Mouse (Mus musculus) kidney, adult 2 months (tissue): ENCODE measurements around the gene Tcf25. TPM values are rescaled to one million over a fixed set of nuclear protein-coding genes. Genes with fewer than 3 reads are reported as not detected.

ENCODE experiments used
- DNase-seq: peaks from one replicate; pipeline ENCODE4 v3.0.0; 2021
- H3K27ac ChIP-seq: fragments of 200-500 bp; 2 replicates; pipeline ENCODE4 v1.5.1; 2012; ENCODE audit warnings: low read depth, low read length, control low read depth, inconsistent platforms; ENCODE audit not compliant: insufficient read depth
- H3K27me3 ChIP-seq: fragments of 200-500 bp; replicated peaks from 2 replicates; pipeline ENCODE4 v1.6.1; 2012; ENCODE audit warnings: mild to moderate bottlenecking, moderate library complexity, low read length, inconsistent platforms; ENCODE audit not compliant: control insufficient read depth, insufficient read depth
- H3K36me3 ChIP-seq: fragments of 200-500 bp; 2 replicates; pipeline ENCODE4 v1.6.1; 2012; ENCODE audit warnings: mild to moderate bottlenecking, moderate library complexity, low read length, inconsistent platforms; ENCODE audit not compliant: control insufficient read depth, insufficient read depth
- H3K4me1 ChIP-seq: fragments of 200-500 bp; 2 replicates; pipeline ENCODE4 v1.6.1; 2011; ENCODE audit warnings: low read length; ENCODE audit not compliant: control insufficient read depth, insufficient read depth
- H3K4me3 ChIP-seq: fragments of 200-500 bp; 2 replicates; pipeline ENCODE4 v1.5.1; 2011; ENCODE audit warnings: mild to moderate bottlenecking, low read depth, low read length, control low read depth; ENCODE audit not compliant: insufficient read depth
- CTCF ChIP-seq: fragments of 200-500 bp; conservative IDR thresholded peaks from 2 replicates; pipeline ENCODE4 v1.5.1; 2011; ENCODE audit warnings: low read depth, mild to moderate bottlenecking, control low read depth, low read length, moderate library complexity, mixed read lengths; ENCODE audit not compliant: insufficient read depth, insufficient read length
- POLR2A ChIP-seq: fragments of 200-500 bp; IDR thresholded peaks from one replicate; pipeline ENCODE4 v1.6.1; 2011; ENCODE audit warnings: low read depth, low read length, control low read depth
- WGBS: fragments of 180-500 bp; shearing (Covaris S2); methylation state at CpG from one replicate; pipeline ENCODE4 v1.1.7; 2018; 5-methylcytosine and 5-hydroxymethylcytosine counted together
- polyA plus RNA-seq: library from polyadenylated mRNA; depleted of rRNA; stranded (reverse); fragments of >200 nt; gene quantifications from 2 replicates; pipeline ENCODE4 v1.2.3, GENCODE M21; 2012; rRNA removed

The Tcf25 gene
- 164 and 166 TPM in 2 replicates for polyA plus RNA-seq

DNA sequence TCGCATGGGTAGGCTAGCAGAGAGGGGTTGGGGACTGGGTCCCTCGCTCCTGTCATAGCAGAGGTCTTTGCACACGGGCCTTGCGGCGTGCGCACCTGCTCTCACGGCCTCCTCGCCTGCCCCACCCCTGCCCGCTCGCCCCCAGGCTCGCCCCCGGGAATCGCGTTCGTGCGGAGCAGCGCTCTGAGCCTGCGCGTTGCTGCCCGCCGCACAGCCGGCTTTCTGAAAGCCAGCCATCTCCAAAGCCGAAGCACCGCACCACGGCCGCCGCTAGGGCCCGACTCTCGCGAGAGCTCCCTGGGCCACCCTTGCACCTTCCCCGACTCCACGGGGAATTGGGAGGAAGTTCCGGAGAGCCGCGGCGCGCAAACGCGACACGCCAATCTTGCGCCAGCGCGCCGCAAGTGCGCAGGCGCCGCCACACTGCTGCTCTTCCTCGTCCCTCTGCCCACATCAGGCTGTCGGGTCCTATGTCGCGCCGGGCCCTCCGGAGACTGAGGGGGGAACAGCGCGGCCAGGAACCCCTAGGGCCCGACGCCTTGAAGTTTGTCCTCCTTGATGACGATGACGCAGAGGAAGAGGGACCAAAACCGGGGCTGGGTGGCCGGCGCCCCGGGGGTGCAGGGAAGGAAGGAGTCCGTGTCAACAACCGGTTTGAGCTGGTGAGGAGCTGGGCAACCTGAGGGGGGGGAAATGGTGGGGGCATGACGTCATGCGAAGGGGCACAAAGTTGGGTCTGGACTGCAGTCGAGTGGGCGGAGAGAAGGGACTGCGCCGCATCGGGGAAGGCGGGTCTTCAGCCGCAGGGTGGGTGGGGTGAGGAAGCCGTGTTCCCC is at the start of gene Tcf25:
Tcf25 (plus strand) TSS at position 351 of the 836 bp plus-strand sequence.
- H3K27ac ChIP-seq: peak within 1 kb of the TSS; percentile 93
- peaks cover 5% of the 10 kb centered on the region; the same call in 1 of the 2 replicates for H3K4me1 ChIP-seq
- DNase-seq: peak; percentile 97
- H3K4me3 ChIP-seq: peak within 1 kb of the TSS; percentile 76
- no peaks in the 10 kb centered on the region for H3K27me3 ChIP-seq
- H3K36me3 ChIP-seq: no peaks in the 10 kb centered on the region
- peak; percentile 49; the same call in 1 of the 2 replicates for TF ChIP-seq CTCF
- peak; percentile 58 for TF ChIP-seq POLR2A
- WGBS: under 1% methylated on average over 75 of the region's 75 CpGs

DNA sequence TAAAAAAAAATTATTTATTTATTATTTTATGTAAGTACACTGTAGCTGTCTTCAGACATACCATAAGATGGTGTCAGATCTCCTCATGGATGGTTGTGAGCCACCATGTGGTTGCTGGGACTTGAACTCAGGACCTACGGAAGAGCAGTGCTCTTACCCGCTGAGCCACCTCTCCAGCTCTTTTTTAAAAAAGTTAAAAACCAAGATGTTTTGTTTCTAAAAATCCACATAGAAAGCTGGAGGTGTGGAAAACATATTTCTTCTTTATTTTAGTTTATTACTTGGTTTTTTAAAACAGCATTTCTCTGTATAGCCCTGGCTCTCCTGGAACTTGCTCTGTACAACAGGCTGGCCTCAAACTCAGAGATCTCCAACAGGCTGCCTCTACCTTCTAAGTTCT is 45.0 kb upstream of the Tcf25 start:
- Histone ChIP-seq H3K4me1 (no peaks in the 10 kb centered on the region), H3K36me3 (no peaks in the 10 kb centered on the region), H3K4me3 (no peak overlapping the region), H3K27me3 (no peaks in the 10 kb centered on the region), H3K27ac (no peak overlapping the region)
- no peak for DNase-seq
- no peak for TF ChIP-seq POLR2A
- no peak for TF ChIP-seq CTCF
- 94% methylated on average over 2 of the region's 2 CpGs for WGBS

DNA sequence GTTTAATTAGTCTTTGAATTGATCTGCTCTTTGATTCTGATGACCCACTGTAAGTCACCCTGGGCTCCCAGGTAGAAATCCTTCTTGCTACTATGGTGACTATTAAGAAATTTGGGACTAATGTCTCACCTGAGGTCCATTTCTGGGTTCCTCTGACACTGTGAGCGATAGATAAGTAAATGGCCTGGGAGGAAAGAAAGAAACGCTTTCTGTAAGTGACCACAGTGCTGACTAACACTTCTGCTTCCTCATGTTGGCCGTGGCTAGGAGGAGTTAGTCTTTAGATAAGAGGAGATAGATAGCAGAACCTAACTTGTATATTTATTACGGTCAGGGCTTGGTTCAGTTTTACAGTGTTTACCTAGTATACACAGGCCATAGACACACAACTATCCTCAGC is 44.2 kb upstream of the Tcf25 start:
- Histone ChIP-seq H3K27me3 (no peaks in the 10 kb centered on the region), H3K4me3 (no peak overlapping the region), H3K36me3 (no peaks in the 10 kb centered on the region), H3K4me1 (no peaks in the 10 kb centered on the region), H3K27ac (no peak overlapping the region)
- TF ChIP-seq POLR2A (no peak), CTCF (no peak)
- no peak for DNase-seq
- WGBS: 93% methylated on average over 4 of the region's 4 CpGs

DNA sequence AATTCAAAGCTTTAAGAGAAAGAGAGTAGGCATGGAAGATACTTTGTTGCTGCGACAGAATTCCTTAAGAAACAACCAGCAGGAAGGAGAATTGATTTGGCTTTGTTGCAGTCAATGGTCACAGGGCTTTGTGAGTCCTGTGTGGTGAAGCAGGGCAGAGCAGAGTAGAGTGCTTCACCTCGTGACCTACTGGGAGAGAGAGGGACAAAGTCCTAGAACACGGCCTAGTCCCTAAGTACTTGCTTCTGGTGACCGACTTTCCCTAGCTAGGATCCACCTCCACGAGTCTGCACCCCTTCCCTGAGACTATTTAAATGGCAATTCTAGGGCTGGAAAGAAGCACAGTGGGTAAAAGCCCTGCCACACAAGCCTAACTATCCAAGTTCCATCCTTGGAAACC is 43.6 kb upstream of the Tcf25 start:
- Histone ChIP-seq H3K36me3 (no peaks in the 10 kb centered on the region), H3K27ac (no peak overlapping the region), H3K27me3 (no peaks in the 10 kb centered on the region), H3K4me1 (no peaks in the 10 kb centered on the region), H3K4me3 (no peak overlapping the region)
- 54% methylated on average over 5 of the region's 5 CpGs for WGBS
- TF ChIP-seq CTCF (no peak), POLR2A (no peak)
- peak; percentile 68 for DNase-seq

DNA sequence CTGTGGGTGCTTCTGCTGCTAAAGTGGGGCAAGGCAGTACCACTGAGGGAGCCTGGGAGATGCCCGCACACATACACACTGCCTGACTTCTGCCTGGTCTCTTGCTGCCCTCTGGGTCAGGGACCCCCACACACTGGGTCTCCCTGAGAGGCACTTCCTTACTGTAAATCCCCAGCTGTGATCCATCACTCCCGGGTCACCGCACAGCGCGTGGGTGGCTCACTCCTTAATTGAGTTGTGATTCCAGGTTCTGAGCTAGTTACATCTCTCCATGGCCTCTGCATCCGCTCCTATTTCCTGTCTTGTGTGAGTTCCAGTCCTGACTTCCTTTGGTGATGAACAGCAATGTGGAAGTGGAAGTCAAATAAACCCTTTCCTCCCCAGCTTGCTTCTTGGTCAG is 42.9 kb upstream of the Tcf25 start:
- no peak overlapping the region for H3K4me3 ChIP-seq
- TF ChIP-seq POLR2A (no peak), CTCF (no peak)
- no peaks in the 10 kb centered on the region for H3K4me1 ChIP-seq
- no peaks in the 10 kb centered on the region for H3K36me3 ChIP-seq
- no peak for DNase-seq
- 20% methylated on average over 6 of the region's 6 CpGs for WGBS
- no peak overlapping the region for H3K27ac ChIP-seq
- H3K27me3 ChIP-seq: no peaks in the 10 kb centered on the region

DNA sequence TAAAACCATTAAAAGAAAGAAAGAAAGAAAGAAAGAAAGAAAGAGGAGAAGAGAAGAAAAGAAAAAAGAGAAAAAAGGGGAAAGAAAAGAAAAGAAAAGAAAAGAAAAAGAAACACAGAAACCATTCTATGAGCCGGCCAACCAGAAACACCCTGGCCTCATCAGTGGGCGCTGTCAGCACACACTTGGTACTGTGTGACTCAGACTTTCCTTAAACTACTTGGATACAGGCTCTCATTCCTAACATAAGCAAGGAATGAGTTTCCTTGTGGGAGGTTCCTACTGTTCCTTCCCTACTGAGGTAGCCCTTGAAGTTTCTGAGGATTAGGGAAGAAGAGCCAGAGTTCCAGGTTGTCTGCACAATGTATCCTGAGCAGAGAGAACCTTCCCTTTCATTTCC is 42.3 kb upstream of the Tcf25 start:
- TF ChIP-seq CTCF (no peak), POLR2A (no peak)
- no peak for DNase-seq
- WGBS: 67% methylated on average over 2 of the region's 2 CpGs
- Histone ChIP-seq H3K4me3 (no peak overlapping the region), H3K27me3 (no peaks in the 10 kb centered on the region), H3K36me3 (no peaks in the 10 kb centered on the region), H3K4me1 (no peaks in the 10 kb centered on the region), H3K27ac (no peak overlapping the region)

DNA sequence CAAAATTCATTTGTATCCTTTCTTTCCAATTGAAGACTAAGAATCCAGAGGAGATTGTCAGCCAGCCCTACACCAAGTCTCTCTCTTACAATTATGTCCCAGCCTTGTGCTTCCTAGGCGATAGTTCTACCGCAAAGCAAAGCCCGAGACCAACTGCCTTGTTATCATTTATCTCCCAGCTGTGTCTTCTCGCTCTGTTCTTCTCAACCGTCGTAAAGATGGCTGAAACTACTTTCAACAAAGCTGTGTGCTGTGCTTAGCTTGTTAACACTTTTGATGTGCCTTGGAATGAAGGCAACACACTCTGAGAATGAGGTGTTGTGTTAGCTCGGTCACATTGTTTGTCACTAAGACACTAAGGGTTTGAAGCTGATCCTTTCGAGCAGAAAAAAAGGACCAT is 41.7 kb upstream of the Tcf25 start:
- H3K27me3 ChIP-seq: no peaks in the 10 kb centered on the region
- H3K27ac ChIP-seq: no peak overlapping the region
- H3K36me3 ChIP-seq: no peaks in the 10 kb centered on the region
- no peak overlapping the region for H3K4me3 ChIP-seq
- 37% methylated on average over 8 of the region's 8 CpGs for WGBS
- TF ChIP-seq POLR2A (no peak), CTCF (no peak)
- H3K4me1 ChIP-seq: no peaks in the 10 kb centered on the region
- DNase-seq: no peak
